Mouse (Mus musculus) gastrocnemius, adult 18-20 months (tissue): ENCODE measurements around the gene Tlr6. TPM values are rescaled to one million over a fixed set of nuclear protein-coding genes. Genes with fewer than 3 reads are reported as not detected.

Experiments
- DNase-seq: peaks from one replicate; pipeline ENCODE4 v3.0.0; 2021; ENCODE audit warnings: low spot score
- microRNA-seq: library from miRNA; unstranded; fragments of <30 nt; microRNA quantifications from one replicate; pipeline ENCODE4 v1.2.0, GENCODE M21; 2021
- total RNA-seq, 2 experiments: library from RNA; stranded (reverse); gene quantifications; 2 replicates each; pipeline ENCODE4 v1.2.3; 2021

The Tlr6 gene
- total RNA-seq, 2 experiments from 2014 or later = 0.50 to 0.66 TPM

GRCm38 (mm10) chr5:64932775-64933174 is 27.1 kb downstream of the Tlr6 start:
- no peak for DNase-seq

GRCm38 (mm10) chr5:64932215-64932614 is 27.7 kb downstream of the Tlr6 start:
- no peak for DNase-seq

- no peak for DNase-seq
Measured at GRCm38 (mm10) chr5:64922891-64923381, 37.0 kb downstream of the Tlr6 start.

GRCm38 (mm10) chr5:64918616-64919597 is 41.0 kb downstream of the Tlr6 start:
- DNase-seq = no peak

- no peak for DNase-seq
Measured at GRCm38 (mm10) chr5:64917721-64918120, 42.2 kb downstream of the Tlr6 start.

- DNase-seq = no peak
Measured at GRCm38 (mm10) chr5:64917161-64917560, 42.7 kb downstream of the Tlr6 start.

GRCm38 (mm10) chr5:64908585-64909284 is 51.2 kb downstream of the Tlr6 start:
- DNase-seq = no peak

GRCm38 (mm10) chr5:64907906-64908305 is 52.0 kb downstream of the Tlr6 start:
- no peak for DNase-seq

- no peak for DNase-seq
Measured at GRCm38 (mm10) chr5:64905516-64906271, 54.2 kb downstream of the Tlr6 start.

Small RNA genes within 50 kb of the gene (microRNA-seq; reads per million reads assigned to microRNA genes)
- gene Mir574 = 467 reads per million, percentile 74 among the genes with 10 or more reads in this experiment

Other genes starting within 250 kb of the Tlr6 start
- 10 to 100 TPM; 12.7 to 22.1 TPM for gene Klf3, start 156.7 kb downstream of the Tlr6 start, total RNA-seq
- under 1 TPM in 1 of 2 experiments, not detected in 1; 0.28 TPM for gene Tlr1, start 26.5 kb downstream of the Tlr6 start, total RNA-seq
- gene Fam114a1, start 10.0 kb upstream of the Tlr6 start, total RNA-seq = 1 to 10 TPM; 3.7 to 8.3 TPM
- gene Tmem156, start 132.0 kb upstream of the Tlr6 start, total RNA-seq = not detected
- 1 to 10 TPM; 3.6 to 5.2 TPM for gene Klhl5, start 147.4 kb upstream of the Tlr6 start, total RNA-seq
- gene Wdr19, start 239.6 kb upstream of the Tlr6 start, total RNA-seq = 1 to 10 TPM in 1 of 2 experiments, under 1 TPM in 1; 0.71 to 1.8 TPM